ENCODE assay signal across 8 mouse cellular contexts in genomic region chr15:95757169-95757568, GRCm38 (mm10). TPM values are rescaled to one million over a fixed set of nuclear protein-coding genes. Genes with fewer than 3 reads are reported as not detected.
DNase-seq lines count a peak whose midpoint lies in the region; ATAC-seq lines count a peak whose summit lies in the region.

No protein-coding gene starts in this region.

- no peaks in the 10 kb centered on the region for H3K36me3 ChIP-seq in intestine, embryonic 16.5 days (ENCODE audit: control insufficient read depth, insufficient read depth, low read length)

- DNase-seq in CD4-positive, CD25-positive, alpha-beta regulatory T cell, adult 2 months (ENCODE audit: low read depth, low spot score): peak; percentile 5
- peak; percentile 48 for DNase-seq in 416B (ENCODE audit: low read depth)
- DNase-seq in frontal cortex, adult 2 months (ENCODE audit: extremely low spot score in 1 of 2, low spot score in 1 of 2): peak; percentile 33 to 74
- peak; percentile 54 to 64 for DNase-seq in left cerebral cortex, adult 18-20 months (ENCODE audit: low spot score in 2 of 2)
- peak; percentile 53 for DNase-seq in ovary, adult 18-20 months (ENCODE audit: low spot score)
- peak; percentile 75 to 76 for DNase-seq in urinary bladder, postnatal 4 days (ENCODE audit: low spot score in 2 of 2)

- no peak overlapping the region for H3K9ac ChIP-seq in intestine, embryonic 16.5 days (ENCODE audit: low read depth, low read length)

- H3K27ac ChIP-seq in intestine, embryonic 16.5 days (ENCODE audit: low read length): peak overlapping the region; percentile 30; the same call in 1 of the 2 replicates

- 34% methylated on average over 10 of the region's 10 CpGs for WGBS in intestine, embryonic 16.5 days

- no peaks in the 10 kb centered on the region for H3K27me3 ChIP-seq in intestine, embryonic 16.5 days (replicated peaks; ENCODE audit: control insufficient read depth, insufficient read depth, low read length)

- H3K9me3 ChIP-seq in intestine, embryonic 16.5 days (ENCODE audit: control insufficient read depth, low read length): no peaks in the 10 kb centered on the region

- no peak overlapping the region for H3K4me3 ChIP-seq in intestine, embryonic 16.5 days (ENCODE audit: low read length)

- no peak overlapping the region for H3K4me2 ChIP-seq in intestine, embryonic 16.5 days (ENCODE audit: low read depth, low read length)

- peaks cover 7% of the 10 kb centered on the region; the same call in 1 of the 2 replicates for H3K4me1 ChIP-seq in intestine, embryonic 16.5 days (ENCODE audit: control insufficient read depth, insufficient read depth, low read length)

- no peak for ATAC-seq in CD4-positive, CD25-positive, alpha-beta regulatory T cell, adult 4 months
- ATAC-seq in intestine, embryonic 16.5 days: peak; percentile 89

RNA-seq across cellular contexts. Expression of gene Ano6, which starts 33.5 kb away (rescaled TPM):
- polyA plus RNA-seq in CD4-positive, CD25-positive, alpha-beta regulatory T cell, adult 4 months (2017; shearing (Covaris generic)): 10 to 100 TPM; 34.8 to 54.6 TPM
- polyA plus RNA-seq in frontal cortex, adult 2 months (2012; rRNA removed): 23.8 and 27.7 TPM in 2 replicates
- polyA plus RNA-seq in intestine, embryonic 16.5 days (2015; fragmentation: Nextera tagmentation; extraction: Ambion mirVana): 51.5 and 63.1 TPM in 2 replicates
- total RNA-seq in left cerebral cortex, adult 18-20 months (2021): 10 to 100 TPM; 24.8 to 26.3 TPM

Comparison
In these comparisons a context has a peak if more than half of its experiments do, and no peak if none do; other contexts are left out.
1. DNase-seq: peak in every context shown above with its lines; median percentile 76 in urinary bladder, postnatal 4 days; 59 in left cerebral cortex, adult 18-20 months; 54 in frontal cortex, adult 2 months; 53 in ovary, adult 18-20 months; 48 in 416B; 5 in CD4-positive, CD25-positive, alpha-beta regulatory T cell, adult 2 months.